In the genomic region with DNA sequence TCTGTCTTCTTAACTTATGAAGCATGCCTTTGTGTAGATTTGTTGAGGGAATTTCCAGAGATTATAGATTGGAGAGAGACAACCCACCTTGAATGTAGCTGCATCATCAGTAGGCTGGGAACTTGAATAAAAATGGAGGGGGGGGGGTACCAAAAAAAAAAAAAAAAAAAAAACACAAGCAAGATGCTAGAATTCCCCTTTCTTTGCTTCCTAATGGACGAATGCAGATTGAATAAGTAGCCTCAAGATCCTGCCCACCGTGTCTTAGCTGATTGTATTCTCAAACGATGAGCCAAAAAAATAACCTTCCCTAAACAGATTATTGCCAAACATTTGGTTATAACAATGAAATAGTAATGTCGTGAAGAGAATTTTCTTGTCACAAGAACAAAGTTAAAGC, we compare ENCODE assay signal across 8 mouse cellular contexts. TPM values are rescaled to one million over a fixed set of nuclear protein-coding genes. Genes with fewer than 3 reads are reported as not detected.
DNase-seq lines count a peak whose midpoint lies in the region; ATAC-seq and TF ChIP-seq lines count a peak whose summit lies in the region.

No protein-coding gene starts in this region.

- peak overlapping the region; percentile 94; the same call in 1 of the 2 replicates for H3K27ac ChIP-seq in layer of hippocampus, adult 2 months
- H3K27ac ChIP-seq in embryonic facial prominence, embryonic 12.5 days: peak overlapping the region; percentile 80
- H3K27ac ChIP-seq in intestine, embryonic 14.5 days (ENCODE audit: low read depth): peak overlapping the region; percentile 81
- H3K27ac ChIP-seq in midbrain, postnatal 0 days (ENCODE audit: low read depth, low read length): peak overlapping the region; percentile 91

- ATAC-seq in embryonic facial prominence, embryonic 12.5 days (ENCODE audit: insufficient number of reproducible peaks, insufficient read depth, low FRiP score, low TSS enrichment): no peak
- ATAC-seq in intestine, embryonic 14.5 days (replicated peaks; ENCODE audit: low FRiP score, low TSS enrichment, low read depth): no peak
- no peak for ATAC-seq in midbrain, postnatal 0 days (ENCODE audit: low FRiP score)

- no peaks in the 10 kb centered on the region for H3K27me3 ChIP-seq in embryonic facial prominence, embryonic 12.5 days
- no peaks in the 10 kb centered on the region for H3K27me3 ChIP-seq in intestine, embryonic 14.5 days (replicated peaks; ENCODE audit: control insufficient read depth, insufficient read depth, low read length)
- H3K27me3 ChIP-seq in midbrain, postnatal 0 days (ENCODE audit: insufficient read depth, low read length): no peaks in the 10 kb centered on the region

- WGBS in embryonic facial prominence, embryonic 12.5 days: 29% methylated on average over 4 of the region's 4 CpGs
- 25% methylated on average over 4 of the region's 4 CpGs for WGBS in intestine, embryonic 14.5 days
- WGBS in midbrain, postnatal 0 days: 14% methylated on average over 4 of the region's 4 CpGs

- no peak for TF ChIP-seq CTCF in layer of hippocampus, adult 2 months (conservative IDR thresholded peaks at IDR 0.05)
- no peak for TF ChIP-seq CTCF in midbrain, postnatal 0 days (IDR thresholded peaks at IDR 0.05)

- peak overlapping the region; percentile 79 for H3K4me3 ChIP-seq in layer of hippocampus, adult 2 months
- peak overlapping the region; percentile 75 for H3K4me3 ChIP-seq in embryonic facial prominence, embryonic 12.5 days
- H3K4me3 ChIP-seq in intestine, embryonic 14.5 days (ENCODE audit: low read depth, low read length): peak overlapping the region; percentile 62
- peak overlapping the region; percentile 62 for H3K4me3 ChIP-seq in midbrain, postnatal 0 days (ENCODE audit: low read depth, low read length)

- DNase-seq in layer of hippocampus, adult 2 months (ENCODE audit: low spot score in 2 of 2): no peak
- no peak for DNase-seq in layer of hippocampus, adult 18-20 months (ENCODE audit: low spot score in 2 of 2)
- no peak for DNase-seq in intestine, embryonic 14.5 days (ENCODE audit: low spot score)
- DNase-seq in midbrain, postnatal 0 days (ENCODE audit: low spot score): no peak
- DNase-seq in left cerebral cortex, postnatal 14 days (ENCODE audit: low spot score in 2 of 2): no peak
- DNase-seq in thymus, postnatal 0 days (ENCODE audit: low spot score): no peak
- DNase-seq in testis, postnatal 10 days (ENCODE audit: low spot score): no peak

- 0 out of 2 replicates have a peak overlapping the region, but pooled peaks have one; percentile 81 for H3K9ac ChIP-seq in embryonic facial prominence, embryonic 12.5 days
- peak overlapping the region; percentile 68 for H3K9ac ChIP-seq in intestine, embryonic 14.5 days (ENCODE audit: low read length)
- H3K9ac ChIP-seq in midbrain, postnatal 0 days (replicated peaks; ENCODE audit: low read length, poor library complexity, severe bottlenecking): peak overlapping the region; percentile 91

- peak overlapping the region; percentile 89 for H3K4me2 ChIP-seq in embryonic facial prominence, embryonic 12.5 days (replicated peaks)
- peak overlapping the region; percentile 82 for H3K4me2 ChIP-seq in intestine, embryonic 14.5 days (ENCODE audit: low read length)
- peak overlapping the region; percentile 82 for H3K4me2 ChIP-seq in midbrain, postnatal 0 days (ENCODE audit: low read depth, low read length, poor library complexity, severe bottlenecking)

- intact Hi-C loops in left cerebral cortex, postnatal 14 days (cut with DNase I): no loop called here

- H3K9me3 ChIP-seq in embryonic facial prominence, embryonic 12.5 days: no peaks in the 10 kb centered on the region
- no peaks in the 10 kb centered on the region for H3K9me3 ChIP-seq in intestine, embryonic 14.5 days (ENCODE audit: control insufficient read depth, low read length)
- H3K9me3 ChIP-seq in midbrain, postnatal 0 days (ENCODE audit: low read length): no peaks in the 10 kb centered on the region

- 0 out of 2 replicates have a peak, but pooled peaks cover 7% of the 10 kb centered on the region for H3K4me1 ChIP-seq in embryonic facial prominence, embryonic 12.5 days
- 0 out of 2 replicates have a peak, but pooled peaks cover 3% of the 10 kb centered on the region for H3K4me1 ChIP-seq in intestine, embryonic 14.5 days (replicated peaks; ENCODE audit: control insufficient read depth, insufficient read depth, low read length)
- H3K4me1 ChIP-seq in midbrain, postnatal 0 days (ENCODE audit: insufficient read depth, low read length): peaks cover 3% of the 10 kb centered on the region; the same call in 1 of the 2 replicates

- peaks cover 4% of the 10 kb centered on the region; the same call in 1 of the 2 replicates for H3K36me3 ChIP-seq in embryonic facial prominence, embryonic 12.5 days
- H3K36me3 ChIP-seq in intestine, embryonic 14.5 days (ENCODE audit: control insufficient read depth, insufficient read depth, low read length): peaks cover 5% of the 10 kb centered on the region; the same call in 1 of the 2 replicates
- 0 out of 2 replicates have a peak, but pooled peaks cover 3% of the 10 kb centered on the region for H3K36me3 ChIP-seq in midbrain, postnatal 0 days (ENCODE audit: insufficient read depth, low read length)

RNA-seq across cellular contexts. Expression of gene Nupr1l, which starts 0.6 kb away (rescaled TPM):
- 1 to 10 TPM; 1.4 to 2.8 TPM for total RNA-seq in layer of hippocampus, adult 2 months (2021)
- 1 to 10 TPM; 4.2 to 4.5 TPM for total RNA-seq in layer of hippocampus, adult 18-20 months (2021)
- 4.2 and 4.5 TPM in 2 replicates for polyA plus RNA-seq in embryonic facial prominence, embryonic 12.5 days (2016; fragmentation: Nextera tagmentation; extraction: Ambion mirVana)
- 1.9 and 2.7 TPM in 2 replicates for polyA plus RNA-seq in intestine, embryonic 14.5 days (2014; fragmentation: Nextera tagmentation; extraction: Ambion mirVana)
- 1.1 and 1.9 TPM in 2 replicates for total RNA-seq in midbrain, postnatal 0 days (2014; rRNA removed)
- polyA plus RNA-seq in midbrain, postnatal 0 days (2015; fragmentation: Nextera tagmentation; extraction: Ambion mirVana): 5.2 and 5.8 TPM in 2 replicates
- 1 to 10 TPM; 1.8 to 3.4 TPM for total RNA-seq in left cerebral cortex, postnatal 14 days (2021)
- polyA plus RNA-seq in thymus, postnatal 0 days (2015; fragmentation: Nextera tagmentation; extraction: Ambion mirVana): 2.2 TPM in 2 replicates

RNA-seq across cellular contexts. Expression of gene Phkg1, which starts 9.4 kb away (rescaled TPM):
- total RNA-seq in layer of hippocampus, adult 2 months (2021): 10 to 100 TPM; 21.6 to 24.3 TPM
- total RNA-seq in layer of hippocampus, adult 18-20 months (2021): 10 to 100 TPM; 18.7 to 20.0 TPM
- polyA plus RNA-seq in embryonic facial prominence, embryonic 12.5 days (2016; fragmentation: Nextera tagmentation; extraction: Ambion mirVana): 0.14 and 0.24 TPM in 2 replicates
- polyA plus RNA-seq in intestine, embryonic 14.5 days (2014; fragmentation: Nextera tagmentation; extraction: Ambion mirVana): 0.09 and 0.11 TPM in 2 replicates
- 0.66 and 3.0 TPM in 2 replicates for total RNA-seq in midbrain, postnatal 0 days (2014; rRNA removed)
- polyA plus RNA-seq in midbrain, postnatal 0 days (2015; fragmentation: Nextera tagmentation; extraction: Ambion mirVana): 1.5 TPM in 2 replicates
- total RNA-seq in left cerebral cortex, postnatal 14 days (2021): 10 to 100 TPM; 10.5 to 10.9 TPM
- 0.08 and 0.14 TPM in 2 replicates for polyA plus RNA-seq in thymus, postnatal 0 days (2015; fragmentation: Nextera tagmentation; extraction: Ambion mirVana)

RNA-seq across cellular contexts. Expression of gene Zbed5, which starts 12.3 kb away (rescaled TPM):
- total RNA-seq in layer of hippocampus, adult 2 months (2021): 1 to 10 TPM; 5.1 to 6.2 TPM
- 1 to 10 TPM; 5.6 to 6.3 TPM for total RNA-seq in layer of hippocampus, adult 18-20 months (2021)
- polyA plus RNA-seq in embryonic facial prominence, embryonic 12.5 days (2016; fragmentation: Nextera tagmentation; extraction: Ambion mirVana): 11.5 and 12.3 TPM in 2 replicates
- 3.9 and 4.1 TPM in 2 replicates for polyA plus RNA-seq in intestine, embryonic 14.5 days (2014; fragmentation: Nextera tagmentation; extraction: Ambion mirVana)
- total RNA-seq in midbrain, postnatal 0 days (2014; rRNA removed): 15.1 TPM in 2 replicates
- polyA plus RNA-seq in midbrain, postnatal 0 days (2015; fragmentation: Nextera tagmentation; extraction: Ambion mirVana): 10.7 and 10.9 TPM in 2 replicates
- 1 to 10 TPM; 4.0 to 4.4 TPM for total RNA-seq in left cerebral cortex, postnatal 14 days (2021)
- polyA plus RNA-seq in thymus, postnatal 0 days (2015; fragmentation: Nextera tagmentation; extraction: Ambion mirVana): 1.9 and 2.6 TPM in 2 replicates

RNA-seq across cellular contexts. Expression of gene Chchd2, which starts 20.5 kb away (rescaled TPM):
- total RNA-seq in layer of hippocampus, adult 2 months (2021): 100 to 1,000 TPM; 431 to 461 TPM
- total RNA-seq in layer of hippocampus, adult 18-20 months (2021): 100 to 1,000 TPM; 479 to 483 TPM
- 862 and 908 TPM in 2 replicates for polyA plus RNA-seq in embryonic facial prominence, embryonic 12.5 days (2016; fragmentation: Nextera tagmentation; extraction: Ambion mirVana)
- 944 and 1,022 TPM in 2 replicates for polyA plus RNA-seq in intestine, embryonic 14.5 days (2014; fragmentation: Nextera tagmentation; extraction: Ambion mirVana)
- 742 and 901 TPM in 2 replicates for total RNA-seq in midbrain, postnatal 0 days (2014; rRNA removed)
- 693 and 752 TPM in 2 replicates for polyA plus RNA-seq in midbrain, postnatal 0 days (2015; fragmentation: Nextera tagmentation; extraction: Ambion mirVana)
- total RNA-seq in left cerebral cortex, postnatal 14 days (2021): 100 to 1,000 TPM; 413 to 428 TPM
- 906 and 1,002 TPM in 2 replicates for polyA plus RNA-seq in thymus, postnatal 0 days (2015; fragmentation: Nextera tagmentation; extraction: Ambion mirVana)

RNA-seq across cellular contexts. Expression of gene Vkorc1l1, which starts 34.0 kb away (rescaled TPM):
- 10 to 100 TPM; 42.2 to 44.0 TPM for total RNA-seq in layer of hippocampus, adult 2 months (2021)
- total RNA-seq in layer of hippocampus, adult 18-20 months (2021): 10 to 100 TPM; 43.5 to 44.2 TPM
- 35.1 and 35.8 TPM in 2 replicates for polyA plus RNA-seq in embryonic facial prominence, embryonic 12.5 days (2016; fragmentation: Nextera tagmentation; extraction: Ambion mirVana)
- polyA plus RNA-seq in intestine, embryonic 14.5 days (2014; fragmentation: Nextera tagmentation; extraction: Ambion mirVana): 18.9 and 20.2 TPM in 2 replicates
- total RNA-seq in midbrain, postnatal 0 days (2014; rRNA removed): 78.5 and 87.1 TPM in 2 replicates
- 21.0 and 22.8 TPM in 2 replicates for polyA plus RNA-seq in midbrain, postnatal 0 days (2015; fragmentation: Nextera tagmentation; extraction: Ambion mirVana)
- total RNA-seq in left cerebral cortex, postnatal 14 days (2021): 10 to 100 TPM; 48.6 to 53.5 TPM
- polyA plus RNA-seq in thymus, postnatal 0 days (2015; fragmentation: Nextera tagmentation; extraction: Ambion mirVana): 14.0 and 19.2 TPM in 2 replicates
